Mouse (Mus musculus) forebrain, embryonic 11.5 days (tissue): ENCODE measurements around the gene Rpl31. TPM values are rescaled to one million over a fixed set of nuclear protein-coding genes. Genes with fewer than 3 reads are reported as not detected.

ENCODE experiments used
- ATAC-seq: fragments of 200-750 bp; cut with Nextera tagmentation; replicated peaks from 2 replicates; pipeline ENCODE4 v1.8.0; 2017; ENCODE audit warnings: moderate TSS enrichment; ENCODE audit not compliant: low FRiP score
- DNase-seq: peaks from one replicate; pipeline ENCODE4 v3.0.0-alpha.2; 2017; ENCODE audit warnings: low spot score
- H3K27ac ChIP-seq: fragments of 300-500 bp; sonication (generic); 2 replicates; pipeline ENCODE4 v1.5.1; 2014; ENCODE audit warnings: low read depth, low read length
- H3K27me3 ChIP-seq: fragments of 300-500 bp; sonication (generic); 2 replicates; pipeline ENCODE4 v1.6.1; 2014; ENCODE audit warnings: mild to moderate bottlenecking, low read length, mixed read lengths; ENCODE audit not compliant: control insufficient read depth, insufficient read depth
- H3K36me3 ChIP-seq: fragments of 300-500 bp; sonication (generic); 2 replicates; pipeline ENCODE4 v1.6.1; 2014; ENCODE audit warnings: mild to moderate bottlenecking, low read length, moderate library complexity, mixed read lengths; ENCODE audit not compliant: control insufficient read depth, insufficient read depth
- H3K4me1 ChIP-seq: fragments of 300-500 bp; sonication (generic); replicated peaks from 2 replicates; pipeline ENCODE4 v1.6.1; 2014; ENCODE audit warnings: low read length, mixed read lengths; ENCODE audit not compliant: control insufficient read depth, insufficient read depth
- H3K4me2 ChIP-seq: fragments of 300-500 bp; sonication (generic); 2 replicates; pipeline ENCODE4 v1.6.1; 2014; ENCODE audit warnings: low read depth, mild to moderate bottlenecking, low read length, moderate library complexity, mixed read lengths; ENCODE audit not compliant: severe bottlenecking
- H3K4me3 ChIP-seq: fragments of 300-500 bp; sonication (generic); 2 replicates; pipeline ENCODE4 v1.5.1; 2014; ENCODE audit warnings: low read depth, low read length
- H3K9ac ChIP-seq: fragments of 300-500 bp; sonication (generic); 2 replicates; pipeline ENCODE4 v1.6.1; 2014; ENCODE audit warnings: low read length
- H3K9me3 ChIP-seq: fragments of 300-500 bp; sonication (generic); 2 replicates; pipeline ENCODE4 v1.6.1; 2016; ENCODE audit warnings: low read length, mixed read lengths; ENCODE audit not compliant: control insufficient read depth
- WGBS: fragments of 180-500 bp; shearing (Covaris S2); extraction: QIAGEN DNeasy Blood & Tissue Kit; methylation state at CpG from one replicate; pipeline ENCODE4 v1.1.7; 2014; 5-methylcytosine and 5-hydroxymethylcytosine counted together
- polyA plus RNA-seq: library from polyadenylated mRNA; unstranded; fragments of >200 nt; fragmentation: Nextera tagmentation; extraction: Ambion mirVana; gene quantifications from 2 replicates; pipeline ENCODE4 v1.2.1, GENCODE M21; 2014

The Rpl31 gene
- polyA plus RNA-seq, 1 experiment from 2014 or later: 442 TPM

DNA sequence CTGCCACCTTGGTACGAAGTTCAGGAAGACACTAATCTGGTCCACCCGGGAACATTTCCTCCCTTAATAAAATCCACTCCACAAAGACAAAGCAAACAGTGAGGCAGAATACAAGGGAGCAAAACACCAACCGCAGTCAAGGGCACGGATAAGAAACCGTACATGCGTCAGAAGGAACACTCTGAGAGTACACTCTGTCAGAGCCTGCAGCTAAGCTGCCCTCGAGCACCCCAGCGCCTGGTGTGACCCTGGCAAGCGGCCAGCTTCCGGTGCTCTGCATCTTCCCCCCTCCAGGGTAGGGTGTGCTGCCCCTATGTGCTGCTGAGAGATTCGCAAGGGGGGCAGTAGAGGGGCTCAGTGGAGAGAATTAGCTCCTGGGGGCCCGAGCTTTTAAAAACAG is 50.2 kb downstream of the Rpl31 start:
- H3K9ac ChIP-seq: no peak overlapping the region
- H3K27me3 ChIP-seq: no peaks in the 10 kb centered on the region
- no peak overlapping the region for H3K4me2 ChIP-seq
- DNase-seq (peak; percentile 58), ATAC-seq (no peak)
- H3K27ac ChIP-seq: no peak overlapping the region
- H3K4me3 ChIP-seq: no peak overlapping the region
- 45% methylated on average over 12 of the region's 12 CpGs for WGBS
- H3K36me3 ChIP-seq: no peaks in the 10 kb centered on the region
- H3K4me1 ChIP-seq: no peaks in the 10 kb centered on the region
- no peaks in the 10 kb centered on the region for H3K9me3 ChIP-seq

DNA sequence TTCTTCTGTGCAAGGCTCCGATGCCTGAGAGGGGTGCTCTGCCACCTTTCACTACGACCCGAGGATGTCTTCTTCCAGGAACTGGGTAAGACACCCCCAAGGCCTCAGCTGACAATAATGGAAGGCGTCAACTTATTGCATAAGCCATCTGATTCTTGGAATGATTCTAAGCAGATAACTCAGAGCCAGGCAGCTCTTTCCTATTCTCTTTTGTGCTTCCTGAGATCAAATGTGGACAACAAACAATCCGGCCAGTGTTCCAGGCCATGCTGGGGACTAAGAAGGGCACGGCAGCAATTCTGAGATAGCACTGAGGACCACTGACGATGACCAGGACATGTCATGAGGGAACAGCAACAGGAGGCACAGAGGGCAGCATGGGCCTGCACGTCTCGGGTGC is 51.2 kb downstream of the Rpl31 start:
- Histone ChIP-seq H3K4me2 (no peak overlapping the region), H3K4me1 (no peaks in the 10 kb centered on the region), H3K9ac (no peak overlapping the region), H3K4me3 (no peak overlapping the region), H3K36me3 (no peaks in the 10 kb centered on the region), H3K9me3 (no peaks in the 10 kb centered on the region), H3K27me3 (no peaks in the 10 kb centered on the region), H3K27ac (no peak overlapping the region)
- ATAC-seq (no peak), DNase-seq (no peak)
- WGBS: 91% methylated on average over 9 of the region's 9 CpGs

DNA sequence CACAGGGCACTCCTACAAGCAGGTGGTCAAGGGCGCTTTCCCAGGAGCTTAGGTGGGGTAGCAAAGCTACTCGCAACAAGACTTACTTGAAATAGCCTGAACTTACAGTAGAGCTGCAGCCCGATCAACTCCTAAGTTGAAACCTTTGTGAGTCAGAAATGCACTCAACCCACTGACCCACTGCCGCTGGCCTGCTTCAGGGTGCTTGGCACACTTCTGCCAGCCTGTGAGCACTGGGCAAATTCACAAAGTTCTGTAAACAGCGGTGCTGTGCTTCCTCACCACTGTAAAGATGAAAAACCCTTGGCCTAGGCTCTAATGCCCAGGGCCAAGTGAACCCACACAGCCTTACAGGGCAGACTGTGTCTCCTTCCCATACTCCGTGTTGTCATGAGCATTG is 53.3 kb downstream of the Rpl31 start:
- ATAC-seq: no peak
- WGBS: 93% methylated on average over 6 of the region's 6 CpGs
- no peak overlapping the region for H3K27ac ChIP-seq

More for the DNA sequence above, 53.3 kb downstream of the Rpl31 start:
- Histone ChIP-seq H3K9me3 (no peaks in the 10 kb centered on the region), H3K4me2 (no peak overlapping the region), H3K4me3 (no peak overlapping the region), H3K36me3 (no peaks in the 10 kb centered on the region), H3K9ac (no peak overlapping the region), H3K4me1 (no peaks in the 10 kb centered on the region), H3K27me3 (no peaks in the 10 kb centered on the region)
- no peak for DNase-seq

Other genes with a start within 250 kb of the Rpl31 start
- gene Npas2, start 174.1 kb upstream of the Rpl31 start, polyA plus RNA-seq: 0.07 TPM in 1 of 2 replicates, not detected in the other
- gene Tbc1d8, start 110.9 kb downstream of the Rpl31 start, polyA plus RNA-seq: 6.5 and 7.0 TPM in 2 replicates
- 25.7 and 35.4 TPM in 2 replicates for gene Cnot11, start 167.2 kb downstream of the Rpl31 start, polyA plus RNA-seq
- 26.6 and 30.4 TPM in 2 replicates for gene Rnf149, start 209.6 kb downstream of the Rpl31 start, polyA plus RNA-seq